Mouse (Mus musculus): ENCODE results near the gene Zfp105. TPM values are rescaled to one million over a fixed set of nuclear protein-coding genes. Genes with fewer than 3 reads are reported as not detected.

Gene Zfp105
- 22.5 and 23.7 TPM in 2 replicates for polyA plus RNA-seq (2015; fragmentation: Nextera tagmentation; extraction: Ambion mirVana)

DNA sequence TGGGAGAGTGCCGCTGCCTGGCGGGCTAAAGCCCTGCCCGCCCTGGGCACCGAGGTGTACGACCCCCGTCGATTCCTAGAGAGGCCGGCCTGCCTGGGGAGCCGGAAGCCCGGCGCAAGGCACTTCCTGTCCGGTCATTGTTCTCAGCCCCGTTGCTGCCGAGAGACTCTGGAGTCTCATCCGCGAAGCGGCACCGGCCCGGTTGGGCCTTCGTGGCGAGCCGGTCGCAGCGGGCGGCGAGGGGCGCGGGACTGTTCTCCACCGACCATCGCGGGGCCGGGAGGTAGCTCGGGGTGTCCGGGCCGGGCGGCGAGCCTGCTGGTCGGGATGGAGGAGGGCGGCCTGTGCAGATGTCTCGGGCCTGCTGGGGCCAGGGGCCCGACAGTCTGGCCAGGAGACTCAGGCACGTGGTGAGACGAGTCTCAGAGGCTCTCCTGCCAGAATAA is at the start of gene Zfp105:
Zfp105 (plus strand) TSS at position 137 of the 446 bp plus-strand sequence.
- no peaks in the 10 kb centered on the region for H3K27me3 ChIP-seq
- peaks cover 7% of the 10 kb centered on the region for H3K4me1 ChIP-seq
- peaks cover 33% of the 10 kb centered on the region for H3K36me3 ChIP-seq
- H3K9ac ChIP-seq (replicated peaks) = peak within 1 kb of the TSS; percentile 95
- peak within 1 kb of the TSS; percentile 69 for H3K4me3 ChIP-seq
- WGBS = 1% methylated on average over 43 of the region's 43 CpGs
- H3K27ac ChIP-seq (replicated peaks) = peak within 1 kb of the TSS; percentile 70
- ATAC-seq (replicated peaks) = peak; percentile 99
- peak within 1 kb of the TSS; percentile 56 for H3K4me2 ChIP-seq (replicated peaks)
- H3K9me3 ChIP-seq = no peaks in the 10 kb centered on the region

DNA sequence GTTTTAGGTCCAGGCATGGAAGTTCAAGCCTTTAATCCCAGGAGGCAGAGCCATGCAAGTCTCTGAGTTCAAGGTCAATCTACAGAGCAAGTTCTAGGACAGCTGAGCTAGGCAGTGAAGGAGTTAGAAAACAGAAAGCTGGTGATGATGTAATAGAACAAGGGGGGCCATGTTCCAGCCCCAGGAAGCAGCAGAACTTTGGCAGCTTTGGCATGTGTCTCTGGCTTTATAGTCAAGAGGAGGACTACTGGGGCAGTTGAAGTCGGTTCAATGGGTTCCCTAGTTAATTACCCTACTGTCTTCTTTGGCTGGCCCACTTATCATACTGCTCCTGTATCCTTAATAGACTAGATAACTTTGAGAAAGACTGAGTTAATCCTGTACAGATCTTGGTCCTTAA is 48.2 kb upstream of the Zfp105 start:
- ATAC-seq (replicated peaks) = no peak
- H3K4me1 ChIP-seq = no peaks in the 10 kb centered on the region
- no peak overlapping the region for H3K27ac ChIP-seq (replicated peaks)
- H3K9me3 ChIP-seq = no peaks in the 10 kb centered on the region
- no peak overlapping the region for H3K4me2 ChIP-seq (replicated peaks)
- no peaks in the 10 kb centered on the region for H3K36me3 ChIP-seq
- 68% methylated on average over 1 of the region's 1 CpGs for WGBS
- no peak overlapping the region for H3K4me3 ChIP-seq
- no peaks in the 10 kb centered on the region for H3K27me3 ChIP-seq
- no peak overlapping the region for H3K9ac ChIP-seq (replicated peaks)

DNA sequence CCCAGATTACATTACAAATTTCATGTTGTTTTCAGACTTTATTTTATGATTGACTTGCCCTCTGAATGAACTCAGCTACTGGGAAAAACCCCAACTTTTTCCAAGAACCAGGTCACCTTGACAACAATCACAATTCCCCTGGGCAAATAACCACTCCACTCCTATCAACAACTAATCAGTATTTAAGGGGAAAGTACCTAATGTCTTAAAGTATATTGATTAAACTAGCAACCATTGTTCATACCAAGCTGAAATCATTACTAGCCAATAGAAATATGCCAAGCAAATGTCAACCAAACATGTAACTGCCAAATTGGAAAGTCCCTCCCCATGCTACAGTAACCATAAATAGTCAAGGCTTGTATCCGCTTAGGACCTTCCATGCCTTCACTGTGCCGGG is 47.7 kb upstream of the Zfp105 start:
- WGBS = 93% methylated on average over 2 of the region's 2 CpGs
- H3K9me3 ChIP-seq = no peaks in the 10 kb centered on the region
- H3K4me2 ChIP-seq (replicated peaks) = no peak overlapping the region
- H3K4me3 ChIP-seq = no peak overlapping the region
- ATAC-seq (replicated peaks) = no peak
- no peaks in the 10 kb centered on the region for H3K4me1 ChIP-seq
- H3K27me3 ChIP-seq = no peaks in the 10 kb centered on the region
- H3K36me3 ChIP-seq = no peaks in the 10 kb centered on the region
- H3K27ac ChIP-seq (replicated peaks) = no peak overlapping the region
- no peak overlapping the region for H3K9ac ChIP-seq (replicated peaks)

DNA sequence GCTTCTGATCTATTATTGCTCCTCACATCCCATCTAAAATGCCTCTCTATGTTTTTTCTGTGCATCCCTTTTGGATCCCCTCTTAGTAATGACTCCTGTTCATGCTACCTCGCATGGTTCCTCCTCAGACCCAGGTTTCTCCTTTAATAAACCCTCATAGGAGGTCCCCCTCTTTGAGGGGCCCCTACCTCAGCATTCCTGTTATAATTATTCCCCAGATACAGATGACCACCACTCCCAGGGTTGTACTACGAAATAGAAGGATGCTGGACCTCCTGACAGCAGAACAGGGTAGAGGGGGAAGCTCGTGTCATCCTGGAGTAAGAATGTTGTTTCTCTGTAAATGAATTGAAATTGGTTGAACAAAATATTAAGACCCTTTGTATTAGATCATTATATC is 37.5 kb upstream of the Zfp105 start, which contains the start of gene Zkscan7:
Zkscan7 (plus strand) TSS at position 301 of the 400 bp plus-strand sequence.
- peak within 1 kb of the TSS; percentile 72 for H3K4me2 ChIP-seq (replicated peaks)
- WGBS = 93% methylated on average over 3 of the region's 3 CpGs
- no peaks in the 10 kb centered on the region for H3K27me3 ChIP-seq
- H3K27ac ChIP-seq (replicated peaks) = peak within 1 kb of the TSS; percentile 54; the same call in 1 of the 2 replicates
- peak within 1 kb of the TSS; percentile 78 for H3K4me3 ChIP-seq
- H3K4me1 ChIP-seq = peaks cover 11% of the 10 kb centered on the region
- H3K9me3 ChIP-seq = no peaks in the 10 kb centered on the region
- no peaks in the 10 kb centered on the region for H3K36me3 ChIP-seq
- no peak for ATAC-seq (replicated peaks)
- peak within 1 kb of the TSS; percentile 81; the same call in 1 of the 2 replicates for H3K9ac ChIP-seq (replicated peaks)

DNA sequence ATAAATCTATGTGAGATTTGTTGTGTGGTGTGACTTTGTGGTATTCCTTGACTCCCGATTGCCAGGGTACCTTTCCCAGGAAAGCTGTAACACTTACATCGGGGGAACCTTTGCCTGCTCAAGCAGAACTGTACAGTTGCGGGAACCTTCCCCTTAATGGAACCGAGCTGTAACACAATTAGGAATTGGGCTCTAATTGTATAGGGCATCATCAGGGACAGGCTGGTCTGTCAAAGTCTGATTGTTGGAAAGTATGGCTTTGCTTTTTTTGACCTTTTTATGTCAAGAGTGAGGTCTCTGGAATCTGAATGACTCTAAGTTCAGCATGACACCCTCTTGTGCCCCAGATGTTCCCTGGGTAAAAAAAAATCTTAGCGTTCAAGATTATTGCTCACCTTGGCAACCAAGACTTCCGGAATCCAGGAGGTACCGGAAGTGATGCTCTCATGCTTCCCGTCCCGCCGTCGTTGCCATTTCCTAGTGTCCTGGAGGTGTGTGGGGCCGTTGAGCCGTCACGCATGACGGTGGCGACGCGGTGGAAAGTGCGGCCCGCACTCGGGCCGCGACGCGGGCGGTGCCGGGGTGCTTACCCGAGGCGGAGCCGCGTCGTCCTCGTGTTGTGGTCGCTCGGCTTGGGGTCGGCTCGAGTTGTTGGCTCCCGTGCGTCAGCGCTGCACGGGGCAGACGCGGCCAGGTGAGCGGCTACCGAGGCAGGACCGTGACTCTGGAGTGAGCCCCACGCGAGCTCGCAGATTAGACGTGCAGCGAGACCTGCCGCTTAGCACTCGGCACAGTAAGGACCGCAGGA is 36.3 kb upstream of the Zfp105 start:
- Histone ChIP-seq H3K9ac (replicated peaks) (peak overlapping the region; percentile 81), H3K4me2 (replicated peaks) (peak overlapping the region; percentile 72), H3K4me3 (peak overlapping the region; percentile 78), H3K27me3 (no peaks in the 10 kb centered on the region), H3K36me3 (0 out of 2 replicates have a peak, but pooled peaks cover 3% of the 10 kb centered on the region), H3K9me3 (no peaks in the 10 kb centered on the region), H3K27ac (replicated peaks) (peak overlapping the region; percentile 54; the same call in 1 of the 2 replicates), H3K4me1 (peaks cover 11% of the 10 kb centered on the region)
- ATAC-seq (replicated peaks) = peak; percentile 96
- WGBS = 6% methylated on average over 54 of the region's 54 CpGs

DNA sequence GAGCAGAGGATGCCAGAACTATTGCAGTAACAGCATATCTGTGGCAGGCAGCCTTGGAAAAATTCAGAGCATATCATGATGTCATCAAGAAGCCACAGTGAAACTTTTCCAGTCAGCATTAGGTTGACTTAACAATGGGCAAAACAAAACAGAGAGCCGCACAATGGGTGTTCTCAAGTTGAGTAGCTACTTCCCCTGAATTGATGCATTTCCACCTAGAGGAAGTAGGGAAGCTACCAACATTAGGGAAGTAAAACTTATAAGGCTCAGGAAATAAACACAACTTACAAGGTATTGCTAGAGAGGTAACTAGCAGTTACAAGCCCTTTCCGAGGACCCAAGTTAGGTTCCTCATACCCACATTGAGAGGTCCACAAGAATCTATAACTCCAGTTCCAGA is 21.8 kb upstream of the Zfp105 start:
- WGBS = 98% methylated on average over 2 of the region's 2 CpGs
- H3K4me3 ChIP-seq = no peak overlapping the region
- no peak overlapping the region for H3K9ac ChIP-seq (replicated peaks)
- ATAC-seq (replicated peaks) = no peak
- peaks cover under 1% of the 10 kb centered on the region; the same call in 1 of the 2 replicates for H3K9me3 ChIP-seq
- H3K27me3 ChIP-seq = no peaks in the 10 kb centered on the region
- no peak overlapping the region for H3K27ac ChIP-seq (replicated peaks)
- H3K36me3 ChIP-seq = peaks cover 2% of the 10 kb centered on the region
- 0 out of 2 replicates have a peak, but pooled peaks cover 4% of the 10 kb centered on the region for H3K4me1 ChIP-seq
- H3K4me2 ChIP-seq (replicated peaks) = no peak overlapping the region

DNA sequence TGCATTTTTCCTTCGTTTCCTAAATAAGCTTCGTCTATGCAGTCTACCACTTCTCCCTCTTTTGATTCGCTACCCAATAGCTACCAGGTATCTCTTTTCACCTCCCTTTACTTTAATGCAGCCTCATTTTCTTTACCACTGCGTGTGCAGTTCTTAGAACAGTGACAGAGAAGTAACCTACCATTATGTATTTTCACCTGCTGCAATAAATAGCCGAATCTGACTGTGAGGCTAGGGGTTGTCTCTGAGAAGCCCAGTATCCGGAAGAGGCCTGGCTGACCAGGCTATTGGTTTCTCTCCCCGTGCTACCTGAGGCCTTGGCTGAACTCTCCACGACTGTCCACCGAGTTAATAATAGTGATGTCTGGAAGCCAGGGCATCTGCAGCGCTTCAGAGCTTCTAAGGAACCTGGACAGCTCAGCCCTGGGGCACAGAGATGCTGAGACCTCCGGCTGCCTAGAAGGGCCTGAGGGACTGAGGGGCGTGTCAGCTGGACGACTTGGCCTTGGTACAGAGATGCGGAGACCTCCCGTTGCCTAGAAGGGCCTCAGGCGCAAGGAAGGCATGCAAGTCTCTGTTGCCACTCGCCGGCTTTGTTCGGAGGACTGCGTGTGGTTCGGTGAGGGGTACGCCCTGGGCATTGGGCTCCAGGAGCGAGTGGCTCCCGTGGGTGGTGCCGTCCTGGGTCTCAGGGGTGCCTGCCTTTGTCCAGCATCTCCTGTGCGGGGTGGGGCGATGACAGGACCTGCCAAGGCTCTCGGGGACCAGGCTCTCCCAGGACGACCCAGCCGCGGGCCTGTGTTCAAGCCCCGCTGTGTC is 19.9 kb upstream of the Zfp105 start:
- Histone ChIP-seq H3K4me3 (peak overlapping the region; percentile 49), H3K27ac (replicated peaks) (peak overlapping the region; percentile 35; the same call in 1 of the 2 replicates), H3K4me1 (0 out of 2 replicates have a peak, but pooled peaks cover 4% of the 10 kb centered on the region), H3K9me3 (no peaks in the 10 kb centered on the region), H3K9ac (replicated peaks) (peak overlapping the region; percentile 71), H3K36me3 (peaks cover 8% of the 10 kb centered on the region; the same call in 1 of the 2 replicates), H3K27me3 (no peaks in the 10 kb centered on the region), H3K4me2 (replicated peaks) (peak overlapping the region; percentile 59)
- ATAC-seq (replicated peaks) = peak; percentile 97
- WGBS = 12% methylated on average over 32 of the region's 32 CpGs

DNA sequence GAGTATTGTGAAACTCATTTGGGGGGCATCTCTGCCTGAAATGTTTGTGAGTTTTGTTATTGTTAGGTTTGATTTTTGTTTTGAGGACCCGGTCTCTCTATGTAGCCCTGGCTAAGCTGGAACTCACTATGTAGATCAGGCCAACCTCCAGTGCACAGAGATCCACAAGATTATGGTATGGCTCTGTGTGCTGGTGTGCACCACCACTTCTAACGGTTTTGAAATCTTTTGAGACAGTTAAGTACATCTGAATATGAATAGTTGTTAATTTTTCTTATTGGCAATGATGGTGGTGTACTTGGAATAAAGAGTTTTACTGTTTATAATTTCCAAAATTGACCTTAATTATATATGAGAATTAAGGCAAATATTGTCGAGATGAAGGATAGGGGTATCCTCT is 436 bp upstream of the Zfp105 start:
- no peaks in the 10 kb centered on the region for H3K27me3 ChIP-seq
- H3K9ac ChIP-seq (replicated peaks) = peak overlapping the region; percentile 95

DNA sequence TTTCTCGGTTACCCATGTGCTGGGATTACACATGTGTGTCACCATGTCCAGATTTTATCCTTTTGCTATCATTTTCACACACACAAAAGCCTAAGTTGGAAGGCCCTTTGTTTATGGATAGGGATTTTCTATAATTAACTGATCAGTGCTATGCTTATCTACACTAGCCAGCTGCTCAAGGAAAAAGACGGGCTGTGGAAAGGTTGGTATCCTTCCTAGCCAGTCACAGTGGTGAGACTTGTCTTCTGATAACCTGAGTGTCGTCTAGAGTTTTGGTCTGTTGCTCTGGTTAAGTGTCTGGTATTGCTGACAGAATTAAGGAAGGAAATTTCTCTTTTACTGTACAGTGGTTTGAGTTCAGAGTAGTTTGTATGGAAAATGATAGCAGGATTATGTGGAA is 6.0 kb downstream of the Zfp105 start:
- Histone ChIP-seq H3K4me2 (replicated peaks) (no peak overlapping the region), H3K4me1 (peaks cover under 1% of the 10 kb centered on the region), H3K27me3 (no peaks in the 10 kb centered on the region), H3K4me3 (no peak overlapping the region), H3K36me3 (peaks cover 80% of the 10 kb centered on the region), H3K9me3 (no peaks in the 10 kb centered on the region), H3K27ac (replicated peaks) (no peak overlapping the region), H3K9ac (replicated peaks) (no peak overlapping the region)
- WGBS = 98% methylated on average over 3 of the region's 3 CpGs
- ATAC-seq (replicated peaks) = no peak

More for the DNA sequence above, 436 bp upstream of the Zfp105 start:
- H3K4me3 ChIP-seq = peak overlapping the region; percentile 69
- peak overlapping the region; percentile 56 for H3K4me2 ChIP-seq (replicated peaks)
- H3K27ac ChIP-seq (replicated peaks) = no peak overlapping the region
- 20% methylated on average over 3 of the region's 3 CpGs for WGBS
- no peaks in the 10 kb centered on the region for H3K9me3 ChIP-seq
- peaks cover 28% of the 10 kb centered on the region for H3K36me3 ChIP-seq
- peaks cover 7% of the 10 kb centered on the region for H3K4me1 ChIP-seq
- ATAC-seq (replicated peaks) = peak; percentile 38; the same call in 1 of the 2 replicates

DNA sequence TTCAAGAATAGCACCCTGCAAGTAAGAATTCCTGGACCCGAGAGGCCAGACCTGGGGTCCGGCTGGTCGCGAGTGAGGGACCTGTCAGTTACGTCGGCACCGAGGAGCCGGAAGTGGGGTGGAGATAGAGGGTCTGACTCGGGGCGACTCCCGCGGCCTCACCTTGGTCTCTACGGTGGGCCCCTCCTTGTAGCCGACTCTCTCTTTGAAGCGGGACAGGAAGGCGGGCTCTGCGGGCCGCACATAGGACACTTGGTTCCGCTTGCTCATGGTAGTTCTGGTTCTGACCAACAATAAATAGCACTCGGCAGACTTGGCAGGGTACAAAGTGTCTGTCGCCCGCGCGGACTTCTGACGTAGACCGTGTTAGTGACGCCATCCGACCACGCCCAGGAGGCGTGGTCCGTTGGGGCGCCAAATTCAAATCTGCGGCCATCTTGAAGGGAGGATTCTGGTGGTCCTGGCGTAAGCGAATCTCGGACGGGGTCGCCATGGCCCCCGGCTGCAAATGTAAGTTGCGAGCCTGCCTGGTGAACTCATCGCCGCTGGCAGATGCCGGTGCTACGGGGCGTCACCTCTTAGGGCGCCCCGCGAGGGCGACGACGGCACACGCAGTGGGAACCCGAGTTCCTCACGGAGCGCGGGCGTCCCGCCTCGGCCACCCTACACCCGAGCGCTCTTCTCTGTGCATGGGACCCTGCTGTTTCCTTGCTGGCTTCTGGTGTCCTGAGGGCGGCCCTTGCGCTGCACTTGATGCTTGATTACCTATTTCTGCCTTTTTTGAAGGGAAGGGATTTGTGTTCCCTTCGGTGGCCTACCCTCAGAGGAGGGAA is 28.0 kb downstream of the Zfp105 start, which contains the start of the genes 1110059G10Rik and Kif15:
1110059G10Rik (minus strand) TSS at position 358 of the 833 bp plus-strand sequence.
Kif15 (plus strand) TSS at position 404 of the 833 bp plus-strand sequence.
- H3K27me3 ChIP-seq = no peaks in the 10 kb centered on the region
- H3K9ac ChIP-seq (replicated peaks) = peak within 1 kb of the TSS; percentile 70
- under 1% methylated on average over 64 of the region's 64 CpGs for WGBS
- H3K36me3 ChIP-seq = peaks cover 11% of the 10 kb centered on the region
- peak within 1 kb of the TSS; percentile 75 for H3K27ac ChIP-seq (replicated peaks)
- H3K9me3 ChIP-seq = no peaks in the 10 kb centered on the region
- ATAC-seq (replicated peaks) = peak; percentile 95
- peak within 1 kb of the TSS; percentile 91 for H3K4me2 ChIP-seq (replicated peaks)
- peak within 1 kb of the TSS; percentile 79 for H3K4me3 ChIP-seq
- H3K4me1 ChIP-seq = peaks cover 25% of the 10 kb centered on the region

Measured in forebrain, embryonic 15.5 days (tissue).